Mouse (Mus musculus): ENCODE data around the gene Borcs7.

The Borcs7 gene

GRCm38 (mm10) chr19:46718150-46718549 is 28.4 kb downstream of the Borcs7 start:
- DNase-seq, result no peak

- DNase-seq, result no peak
Measured at GRCm38 (mm10) chr19:46724411-46724810, 34.7 kb downstream of the Borcs7 start.

GRCm38 (mm10) chr19:46726142-46726541 is 36.4 kb downstream of the Borcs7 start:
- DNase-seq, result no peak

- no peak for DNase-seq
Measured at GRCm38 (mm10) chr19:46727140-46727736, 37.5 kb downstream of the Borcs7 start.

GRCm38 (mm10) chr19:46727945-46728540 is 38.3 kb downstream of the Borcs7 start:
- no peak for DNase-seq

- DNase-seq, result no peak
Measured at GRCm38 (mm10) chr19:46728909-46729308, 39.2 kb downstream of the Borcs7 start.

GRCm38 (mm10) chr19:46731351-46731750 is 41.6 kb downstream of the Borcs7 start:
- DNase-seq, result no peak

- DNase-seq, result peak; percentile 31
Measured at GRCm38 (mm10) chr19:46732673-46733072, 43.0 kb downstream of the Borcs7 start.

GRCm38 (mm10) chr19:46733626-46734025 is 43.9 kb downstream of the Borcs7 start:
- no peak for DNase-seq

- DNase-seq, result no peak
Measured at GRCm38 (mm10) chr19:46735241-46735640, 45.5 kb downstream of the Borcs7 start.

- DNase-seq, result peak; percentile 69
Measured at GRCm38 (mm10) chr19:46737106-46737505, 47.4 kb downstream of the Borcs7 start.

- peak; percentile 76 for DNase-seq
Measured at GRCm38 (mm10) chr19:46740341-46741008, 50.8 kb downstream of the Borcs7 start.

GRCm38 (mm10) chr19:46741574-46741973 is 51.9 kb downstream of the Borcs7 start:
- DNase-seq, result no peak

- no peak for DNase-seq
Measured at GRCm38 (mm10) chr19:46744681-46745080, 55.0 kb downstream of the Borcs7 start.

GRCm38 (mm10) chr19:46747799-46748198 is 58.1 kb downstream of the Borcs7 start:
- DNase-seq, result no peak

GRCm38 (mm10) chr19:46752235-46752634 is 62.5 kb downstream of the Borcs7 start:
- DNase-seq, result no peak
